Mouse (Mus musculus) liver, embryonic 15.5 days (tissue): ENCODE results near the gene Sox30. TPM values are rescaled to one million over a fixed set of nuclear protein-coding genes. Genes with fewer than 3 reads are reported as not detected.

Experiments used
- ATAC-seq: fragments of 200-750 bp; cut with Nextera tagmentation; 2 replicates; pipeline ENCODE4 v1.8.0; 2017; ENCODE audit warnings: moderate number of reproducible peaks, mild to moderate bottlenecking, moderate library complexity; ENCODE audit not compliant: insufficient read depth
- H3K27ac ChIP-seq: fragments of 300-500 bp; sonication (generic); replicated peaks from 2 replicates; pipeline ENCODE4 v1.5.1; 2015; ENCODE audit warnings: mild to moderate bottlenecking, inconsistent platforms
- H3K27me3 ChIP-seq: fragments of 300-500 bp; sonication (generic); 2 replicates; pipeline ENCODE4 v1.6.1; 2015; ENCODE audit warnings: mild to moderate bottlenecking, inconsistent platforms
- H3K36me3 ChIP-seq: fragments of 300-500 bp; sonication (generic); replicated peaks from 2 replicates; pipeline ENCODE4 v1.6.1; 2015; ENCODE audit warnings: moderate library complexity, mild to moderate bottlenecking, inconsistent platforms
- H3K4me1 ChIP-seq: fragments of 300-500 bp; sonication (generic); replicated peaks from 2 replicates; pipeline ENCODE4 v1.6.1; 2015; ENCODE audit warnings: inconsistent platforms
- H3K4me2 ChIP-seq: fragments of 300-500 bp; sonication (generic); 2 replicates; pipeline ENCODE4 v1.6.1; 2015; ENCODE audit warnings: moderate library complexity, mild to moderate bottlenecking, inconsistent platforms
- H3K4me3 ChIP-seq: fragments of 300-500 bp; sonication (generic); replicated peaks from 2 replicates; pipeline ENCODE4 v1.5.1; 2015; ENCODE audit warnings: mild to moderate bottlenecking, inconsistent platforms
- H3K9ac ChIP-seq: fragments of 300-500 bp; sonication (generic); 2 replicates; pipeline ENCODE4 v1.6.1; 2015; ENCODE audit warnings: moderate library complexity, mild to moderate bottlenecking, inconsistent platforms
- H3K9me3 ChIP-seq: fragments of 300-500 bp; sonication (generic); replicated peaks from 2 replicates; pipeline ENCODE4 v1.6.1; 2016; ENCODE audit warnings: inconsistent platforms
- WGBS: fragments of 180-500 bp; shearing (Covaris S2); methylation state at CpG from one replicate; pipeline ENCODE4 v1.1.7; 2015; ENCODE audit warnings: mixed read lengths; ENCODE audit not compliant: insufficient replicate concordance; 5-methylcytosine and 5-hydroxymethylcytosine counted together
- polyA plus RNA-seq: library from polyadenylated mRNA; unstranded; fragments of >200 nt; fragmentation: Nextera tagmentation; extraction: Ambion mirVana; gene quantifications from 2 replicates; pipeline ENCODE4 v1.2.1, GENCODE M21; 2015

Sox30 gene
- polyA plus RNA-seq, 1 experiment from 2014 or later = not detected

DNA sequence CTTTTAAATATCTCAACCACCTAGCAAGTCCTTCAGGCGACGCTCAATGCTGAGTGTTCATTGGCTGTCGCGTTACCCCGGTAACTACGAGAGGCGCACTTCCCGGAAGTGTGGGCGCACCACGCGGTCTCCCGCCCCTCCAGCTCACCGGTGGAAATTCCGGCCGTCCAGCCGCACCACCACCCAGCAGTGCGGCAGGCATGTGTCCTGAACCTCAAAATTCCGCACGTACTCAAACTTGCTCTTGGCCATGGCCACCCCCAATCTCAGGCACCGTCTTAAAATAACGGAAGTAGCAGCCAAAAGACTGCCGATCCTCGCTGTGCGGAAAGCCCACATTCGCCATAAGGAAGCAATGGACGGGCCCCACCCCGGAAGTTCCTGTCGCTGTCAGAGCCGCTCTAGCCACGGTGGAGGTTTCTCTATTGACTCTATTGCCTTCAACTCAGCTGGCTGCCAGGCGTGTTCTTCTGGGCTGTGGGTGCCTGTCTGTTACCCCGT is 24.9 kb upstream of the Sox30 start, which contains the start of gene Thg1l:
Thg1l (minus strand) TSS at position 368 of the 501 bp plus-strand sequence.
- WGBS = under 1% methylated on average over 32 of the region's 32 CpGs
- ATAC-seq = peak; percentile 98
- peak within 1 kb of the TSS; percentile 83 for H3K4me3 ChIP-seq
- H3K27ac ChIP-seq = no peak within 1 kb of the TSS
- peaks cover 27% of the 10 kb centered on the region for H3K36me3 ChIP-seq
- H3K9me3 ChIP-seq = no peaks in the 10 kb centered on the region
- no peaks in the 10 kb centered on the region for H3K27me3 ChIP-seq
- H3K4me1 ChIP-seq = peaks cover 13% of the 10 kb centered on the region
- H3K4me2 ChIP-seq = peak within 1 kb of the TSS; percentile 64
- peak within 1 kb of the TSS; percentile 54 for H3K9ac ChIP-seq

DNA sequence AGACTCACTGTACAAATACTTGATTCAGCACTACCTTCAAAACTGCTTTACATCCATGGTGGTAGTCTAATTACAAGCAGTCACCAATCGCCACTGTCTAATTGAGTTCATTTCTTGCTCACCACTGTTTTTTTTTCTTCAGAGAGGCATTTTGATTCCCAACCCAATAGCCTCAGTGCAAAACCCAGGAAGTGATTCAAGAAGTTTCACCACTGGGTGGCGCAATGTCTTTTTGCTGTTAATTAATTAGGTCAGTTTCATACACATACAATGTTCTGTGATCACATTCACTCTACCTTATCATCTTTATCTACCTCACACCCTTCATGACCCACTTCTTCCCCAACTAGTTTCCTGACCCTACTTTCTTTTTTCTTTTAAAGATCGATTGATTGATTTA is 20.5 kb upstream of the Sox30 start:
- no peak overlapping the region for H3K27ac ChIP-seq
- H3K9me3 ChIP-seq = no peaks in the 10 kb centered on the region
- H3K4me2 ChIP-seq = no peak overlapping the region
- no peaks in the 10 kb centered on the region for H3K36me3 ChIP-seq
- 0 out of 2 replicates have a peak, but pooled peaks cover 4% of the 10 kb centered on the region for H3K27me3 ChIP-seq
- no peak for ATAC-seq
- H3K4me3 ChIP-seq = no peak overlapping the region
- 47% methylated on average over 3 of the region's 3 CpGs for WGBS
- peaks cover 6% of the 10 kb centered on the region; the same call in 1 of the 2 replicates for H3K4me1 ChIP-seq
- H3K9ac ChIP-seq = no peak overlapping the region

DNA sequence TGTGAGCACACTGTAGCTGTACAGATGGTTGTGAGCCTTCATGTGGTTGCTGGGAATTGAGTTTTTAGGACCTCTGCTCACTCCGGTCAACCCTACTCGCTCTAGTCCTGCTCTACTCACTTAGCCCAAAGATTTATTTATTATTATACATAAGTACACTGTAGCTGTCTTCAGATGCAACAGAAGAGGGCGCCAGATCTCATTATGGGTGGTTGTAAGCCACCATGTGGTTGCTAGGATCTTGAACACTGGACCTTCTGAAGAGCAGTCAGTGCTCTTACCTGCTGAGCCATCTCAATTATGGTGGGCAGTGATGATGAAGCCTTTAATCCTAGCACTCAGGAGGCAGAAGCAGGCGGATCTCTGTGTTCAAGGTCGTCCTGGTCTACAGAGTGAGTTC is 20.1 kb upstream of the Sox30 start:
- H3K9me3 ChIP-seq = no peaks in the 10 kb centered on the region
- ATAC-seq = no peak
- H3K4me2 ChIP-seq = no peak overlapping the region
- no peaks in the 10 kb centered on the region for H3K36me3 ChIP-seq
- H3K27ac ChIP-seq = no peak overlapping the region
- 0 out of 2 replicates have a peak, but pooled peaks cover 4% of the 10 kb centered on the region for H3K27me3 ChIP-seq
- no peak overlapping the region for H3K9ac ChIP-seq
- H3K4me3 ChIP-seq = no peak overlapping the region
- WGBS = 69% methylated on average over 5 of the region's 5 CpGs
- 0 out of 2 replicates have a peak, but pooled peaks cover 2% of the 10 kb centered on the region for H3K4me1 ChIP-seq

DNA sequence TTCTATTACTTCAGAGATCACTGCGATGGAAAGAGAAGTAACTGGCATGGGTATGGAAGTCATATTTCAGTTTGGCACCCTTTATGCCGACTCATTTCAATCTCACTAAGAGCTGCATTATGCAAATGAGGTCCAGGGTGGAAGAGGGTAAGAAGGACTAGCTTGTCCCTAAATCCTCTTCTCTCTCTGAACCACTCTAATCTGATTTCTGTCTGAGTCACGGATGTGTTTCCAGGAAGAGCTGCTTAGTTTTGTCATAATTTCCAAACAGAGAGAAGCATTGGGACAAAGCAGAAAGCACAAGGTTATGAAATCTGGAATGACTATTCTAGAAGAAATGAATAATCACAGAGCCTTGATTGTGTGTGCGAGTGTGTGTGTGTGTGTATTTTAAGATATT is 13.2 kb upstream of the Sox30 start:
- no peak for ATAC-seq
- no peaks in the 10 kb centered on the region for H3K36me3 ChIP-seq
- no peaks in the 10 kb centered on the region for H3K4me1 ChIP-seq
- no peak overlapping the region for H3K4me3 ChIP-seq
- no peak overlapping the region for H3K9ac ChIP-seq
- no peak overlapping the region for H3K27ac ChIP-seq
- H3K27me3 ChIP-seq = no peaks in the 10 kb centered on the region
- 53% methylated on average over 4 of the region's 4 CpGs for WGBS
- H3K9me3 ChIP-seq = no peaks in the 10 kb centered on the region
- H3K4me2 ChIP-seq = no peak overlapping the region

DNA sequence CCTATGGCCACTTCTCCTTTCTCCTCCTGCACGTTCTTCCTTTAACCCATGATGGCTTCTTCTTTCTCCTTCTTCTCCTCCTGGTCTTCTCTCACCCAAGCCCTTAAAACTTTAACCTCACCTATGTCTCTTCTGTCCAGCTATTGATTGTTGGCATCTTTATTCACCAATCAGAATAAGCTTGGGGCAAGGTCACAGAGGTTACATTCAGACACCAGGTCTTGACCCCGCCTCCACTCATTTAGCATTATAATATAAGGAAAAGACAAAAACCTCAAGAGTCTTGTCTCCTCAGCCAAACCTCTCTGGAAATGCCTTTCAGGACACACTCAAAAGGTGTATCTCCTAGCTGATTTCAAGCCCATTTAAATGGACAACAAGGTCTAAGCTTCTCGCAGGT is 11.6 kb upstream of the Sox30 start:
- H3K4me3 ChIP-seq = no peak overlapping the region
- no peak for ATAC-seq
- H3K9me3 ChIP-seq = no peaks in the 10 kb centered on the region
- no peaks in the 10 kb centered on the region for H3K36me3 ChIP-seq
- no peak overlapping the region for H3K4me2 ChIP-seq
- H3K4me1 ChIP-seq = no peaks in the 10 kb centered on the region
- no peak overlapping the region for H3K27ac ChIP-seq
- WGBS = 60% methylated on average over 3 of the region's 3 CpGs
- no peaks in the 10 kb centered on the region for H3K27me3 ChIP-seq
- no peak overlapping the region for H3K9ac ChIP-seq

DNA sequence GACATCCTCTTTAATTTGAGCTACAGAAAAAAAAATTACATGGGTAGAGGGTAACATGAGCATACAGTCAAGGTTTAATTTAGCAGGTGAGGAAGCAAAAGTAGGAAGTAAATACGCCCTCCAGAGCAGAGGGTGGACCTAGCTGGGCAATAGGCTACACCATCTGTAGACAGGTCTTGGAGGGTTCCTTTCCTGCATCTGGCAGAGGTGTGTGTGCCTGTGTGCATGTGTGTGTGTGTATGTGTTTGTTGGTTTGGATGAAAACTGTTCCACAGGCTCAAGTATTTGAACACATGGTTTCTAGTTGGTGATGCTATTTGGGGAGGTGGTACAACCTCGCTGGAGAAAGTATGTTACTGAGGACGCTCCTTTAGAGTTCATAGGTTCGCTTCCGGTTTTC is 6.5 kb upstream of the Sox30 start:
- H3K4me3 ChIP-seq = no peak overlapping the region
- no peaks in the 10 kb centered on the region for H3K9me3 ChIP-seq
- H3K4me2 ChIP-seq = no peak overlapping the region
- no peaks in the 10 kb centered on the region for H3K36me3 ChIP-seq
- WGBS = 55% methylated on average over 5 of the region's 5 CpGs
- ATAC-seq = no peak
- no peak overlapping the region for H3K27ac ChIP-seq
- H3K9ac ChIP-seq = no peak overlapping the region
- H3K27me3 ChIP-seq = peaks cover 13% of the 10 kb centered on the region
- no peaks in the 10 kb centered on the region for H3K4me1 ChIP-seq

DNA sequence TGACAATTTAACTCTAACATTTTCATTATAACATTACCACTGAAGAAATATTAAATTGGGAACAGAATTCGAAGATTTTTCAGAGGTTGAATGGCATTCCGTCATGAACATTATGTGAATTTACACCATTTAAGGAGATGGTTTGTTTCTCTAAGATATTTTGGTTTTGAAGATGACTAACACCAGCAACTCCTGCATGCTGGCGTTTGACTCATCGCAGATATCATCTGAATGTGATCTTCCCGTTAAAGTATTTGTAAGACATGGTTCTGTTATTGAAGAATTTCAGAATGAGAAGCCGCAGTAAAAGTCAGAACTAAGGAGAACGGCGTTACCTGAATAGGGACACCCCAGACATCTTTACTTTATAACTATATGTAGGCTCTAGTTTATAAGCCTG is 5.6 kb upstream of the Sox30 start:
- Histone ChIP-seq H3K9ac (no peak overlapping the region), H3K4me2 (no peak overlapping the region), H3K27ac (no peak overlapping the region), H3K4me3 (no peak overlapping the region), H3K36me3 (no peaks in the 10 kb centered on the region), H3K4me1 (no peaks in the 10 kb centered on the region), H3K9me3 (no peaks in the 10 kb centered on the region), H3K27me3 (peaks cover 19% of the 10 kb centered on the region)
- ATAC-seq = no peak
- WGBS = 69% methylated on average over 8 of the region's 8 CpGs

DNA sequence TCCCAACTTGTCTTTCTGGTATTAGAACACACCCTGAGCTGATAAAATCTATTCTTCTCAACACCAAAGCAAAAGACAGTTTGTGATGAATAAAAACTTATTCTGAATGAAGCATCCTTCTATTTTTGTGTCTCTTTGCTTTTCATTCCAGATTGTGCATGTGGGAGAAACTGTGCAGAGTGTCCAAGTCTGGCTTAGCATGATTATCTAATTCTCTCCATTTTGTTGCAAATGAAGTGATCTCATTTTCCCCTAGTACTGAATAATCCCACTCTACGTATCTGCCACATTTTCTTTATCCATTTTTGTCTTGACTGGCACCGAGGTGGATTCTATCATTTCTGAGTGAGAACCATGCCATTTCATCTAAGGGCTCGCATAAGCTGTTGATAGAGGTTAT is 4.0 kb upstream of the Sox30 start:
- 55% methylated on average over 3 of the region's 3 CpGs for WGBS
- ATAC-seq = no peak
- no peak overlapping the region for H3K4me2 ChIP-seq
- H3K27me3 ChIP-seq = peaks cover 35% of the 10 kb centered on the region
- no peak overlapping the region for H3K27ac ChIP-seq
- H3K9me3 ChIP-seq = no peaks in the 10 kb centered on the region
- H3K36me3 ChIP-seq = no peaks in the 10 kb centered on the region
- peaks cover 12% of the 10 kb centered on the region; the same call in 1 of the 2 replicates for H3K4me1 ChIP-seq
- H3K9ac ChIP-seq = no peak overlapping the region
- H3K4me3 ChIP-seq = no peak overlapping the region

DNA sequence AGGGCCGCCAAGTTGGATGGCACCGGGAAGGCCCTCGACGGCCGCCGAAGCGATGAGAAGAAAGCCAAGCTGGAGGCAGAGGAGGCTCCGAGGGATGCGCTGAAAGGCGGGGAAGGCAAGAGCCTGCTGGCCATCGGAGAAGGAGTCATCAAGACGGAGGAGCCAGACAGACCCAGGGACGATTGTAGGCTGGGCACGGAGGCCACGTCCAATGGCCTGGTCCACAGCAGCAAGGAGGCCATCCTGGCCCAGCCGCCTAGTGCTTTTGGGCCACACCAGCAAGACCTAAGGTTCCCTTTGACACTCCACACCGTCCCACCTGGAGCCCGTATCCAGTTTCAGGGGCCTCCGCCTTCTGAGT is 763 bp downstream of the Sox30 start:
- H3K27ac ChIP-seq = no peak overlapping the region
- H3K36me3 ChIP-seq = no peaks in the 10 kb centered on the region
- no peak for ATAC-seq

DNA sequence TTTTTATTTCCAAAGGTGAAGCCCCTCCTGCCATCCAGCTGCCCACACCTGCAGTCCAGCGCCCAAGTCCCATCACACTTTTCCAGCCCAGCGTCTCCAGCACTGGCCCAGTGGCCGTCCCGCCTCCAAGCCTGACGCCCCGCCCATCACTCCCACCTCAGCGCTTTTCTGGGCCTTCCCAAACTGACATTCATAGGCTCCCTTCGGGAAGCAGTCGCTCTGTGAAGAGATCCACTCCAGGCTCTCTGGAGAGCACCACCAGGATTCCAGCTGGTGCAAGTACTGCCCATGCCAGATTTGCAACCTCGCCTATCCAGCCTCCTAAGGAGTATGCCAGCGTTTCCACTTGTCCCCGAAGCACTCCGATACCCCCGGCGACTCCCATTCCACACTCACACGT is 11.5 kb downstream of the Sox30 start:
- Histone ChIP-seq H3K4me2 (peak overlapping the region; percentile 45), H3K9me3 (no peaks in the 10 kb centered on the region), H3K27ac (no peak overlapping the region), H3K4me3 (0 out of 2 replicates have a peak overlapping the region, but pooled peaks have one; percentile 5), H3K36me3 (no peaks in the 10 kb centered on the region), H3K4me1 (no peaks in the 10 kb centered on the region), H3K27me3 (peaks cover 17% of the 10 kb centered on the region; the same call in 1 of the 2 replicates), H3K9ac (no peak overlapping the region)
- ATAC-seq = no peak
- 12% methylated on average over 16 of the region's 16 CpGs for WGBS

More for the DNA sequence above, 763 bp downstream of the Sox30 start:
- H3K4me1 ChIP-seq = peaks cover 13% of the 10 kb centered on the region; the same call in 1 of the 2 replicates
- H3K9ac ChIP-seq = no peak overlapping the region; the same call in 1 of the 2 replicates
- peak overlapping the region; percentile 60 for H3K4me3 ChIP-seq
- peaks cover 47% of the 10 kb centered on the region for H3K27me3 ChIP-seq
- H3K9me3 ChIP-seq = no peaks in the 10 kb centered on the region
- WGBS = 47% methylated on average over 19 of the region's 19 CpGs
- peak overlapping the region; percentile 77 for H3K4me2 ChIP-seq

DNA sequence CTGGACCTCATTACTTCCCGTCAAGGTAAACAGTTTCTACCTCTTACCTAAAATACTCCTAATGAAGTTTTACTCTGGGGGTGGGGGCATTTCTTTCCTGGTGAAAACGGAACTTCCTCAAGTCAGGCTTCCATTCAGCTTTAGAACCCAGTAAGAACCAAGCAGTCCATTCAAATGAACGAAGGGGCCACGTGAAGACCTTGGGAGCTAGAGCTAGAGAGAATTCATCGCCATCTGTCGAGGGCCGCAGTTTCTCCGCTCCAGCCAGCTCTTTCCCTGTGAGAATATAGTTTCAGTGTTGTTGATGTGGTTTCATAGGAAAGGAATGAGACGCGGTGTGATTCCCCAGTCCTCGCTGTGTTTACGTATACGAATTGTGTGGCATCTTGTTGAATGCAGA is 12.0 kb downstream of the Sox30 start:
- Histone ChIP-seq H3K9me3 (no peaks in the 10 kb centered on the region), H3K9ac (no peak overlapping the region), H3K4me2 (peak overlapping the region; percentile 45), H3K27ac (no peak overlapping the region), H3K36me3 (no peaks in the 10 kb centered on the region), H3K4me3 (no peak overlapping the region), H3K4me1 (no peaks in the 10 kb centered on the region), H3K27me3 (peaks cover 17% of the 10 kb centered on the region; the same call in 1 of the 2 replicates)
- WGBS = 41% methylated on average over 13 of the region's 13 CpGs
- no peak for ATAC-seq

DNA sequence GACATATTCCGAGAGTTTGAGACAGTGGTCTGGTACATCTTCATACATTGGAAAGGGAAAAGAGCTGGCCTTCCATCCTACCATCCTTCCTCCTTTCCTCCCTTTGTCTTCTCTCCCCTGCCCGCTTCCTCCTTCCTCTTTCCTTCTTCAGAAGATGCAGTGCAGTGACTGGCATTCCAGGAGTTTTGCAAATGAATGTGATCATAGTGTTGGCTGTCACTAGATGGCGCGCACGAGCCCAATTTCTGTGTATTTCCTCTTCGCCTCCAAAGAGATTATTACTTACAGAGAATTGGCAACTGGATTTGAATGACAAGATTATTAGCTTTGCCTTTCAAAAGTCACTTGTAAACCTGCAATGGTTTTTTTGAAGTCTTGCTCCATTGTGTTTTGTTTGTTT is 36.0 kb downstream of the Sox30 start:
- Histone ChIP-seq H3K27me3 (no peaks in the 10 kb centered on the region), H3K36me3 (no peaks in the 10 kb centered on the region), H3K4me3 (no peak overlapping the region), H3K9me3 (no peaks in the 10 kb centered on the region), H3K4me2 (no peak overlapping the region), H3K27ac (no peak overlapping the region), H3K4me1 (no peaks in the 10 kb centered on the region), H3K9ac (no peak overlapping the region)
- 19% methylated on average over 6 of the region's 6 CpGs for WGBS
- no peak for ATAC-seq
